Mouse (Mus musculus): Measurements from ENCODE around the gene Ntrk3.

DNA sequence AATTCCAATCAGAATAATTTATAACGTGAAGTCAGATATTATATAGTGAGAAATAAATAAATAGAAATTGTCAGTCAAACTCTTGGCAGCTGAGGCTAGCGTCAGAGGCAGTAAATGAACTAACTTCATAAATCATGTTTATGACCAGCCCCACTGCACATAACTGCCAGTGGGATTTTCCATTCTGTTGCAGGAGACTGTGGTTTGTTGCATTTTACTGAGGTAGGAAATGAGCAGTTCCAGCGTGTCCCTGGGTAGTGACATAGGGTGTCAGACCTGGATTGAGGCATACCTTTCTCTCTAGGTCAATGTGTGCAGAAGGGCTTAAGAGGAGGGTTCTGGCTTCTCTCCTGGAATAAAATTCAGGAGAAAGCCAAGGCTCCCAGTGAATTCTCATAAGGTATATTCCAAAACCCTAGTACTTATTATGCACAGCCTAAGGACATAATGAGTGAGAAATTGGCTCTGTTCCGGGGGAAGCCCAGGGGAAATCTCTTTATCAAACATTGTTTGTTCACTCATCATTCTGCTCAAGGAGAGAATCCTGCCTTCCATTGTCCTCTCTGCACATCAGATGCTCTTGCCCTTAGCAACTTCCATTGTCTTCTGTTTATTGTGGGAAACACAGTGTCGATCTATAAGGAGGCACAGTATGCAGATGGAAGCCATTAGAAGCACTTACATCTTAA lies 565.4 kb downstream of the Ntrk3 start:
- TF ChIP-seq CTCF (conservative IDR thresholded peaks at IDR 0.05; ENCODE audit: insufficient read depth, insufficient read length, low read depth, low read length), result no peak
- TF ChIP-seq POLR2A (IDR thresholded peaks at IDR 0.05; ENCODE audit: low read depth, low read length), result no peak
